Mouse (Mus musculus) spleen, adult 2 months (tissue): Measurements from ENCODE around the gene Bahcc1.

Experiments
- CTCF ChIP-seq: fragments of 200-500 bp; IDR thresholded peaks from 2 replicates; pipeline ENCODE4 v1.5.1; 2011; ENCODE audit warnings: mild to moderate bottlenecking, inconsistent platforms; ENCODE audit not compliant: insufficient read depth, insufficient read length, insufficient replicate concordance; ENCODE audit errors: extremely low read depth
- POLR2A ChIP-seq: fragments of 200-500 bp; IDR thresholded peaks from 2 replicates; pipeline ENCODE4 v1.6.1; 2011; ENCODE audit warnings: low read depth, low read length, inconsistent platforms

GRCm38 (mm10) chr11:120224488-120225255 is 8.1 kb upstream of the Bahcc1 start:
- TF ChIP-seq CTCF = no peak
- no peak for TF ChIP-seq POLR2A
